Comparison of ENCODE assay signal across 1 mouse cellular context in the genomic region with DNA sequence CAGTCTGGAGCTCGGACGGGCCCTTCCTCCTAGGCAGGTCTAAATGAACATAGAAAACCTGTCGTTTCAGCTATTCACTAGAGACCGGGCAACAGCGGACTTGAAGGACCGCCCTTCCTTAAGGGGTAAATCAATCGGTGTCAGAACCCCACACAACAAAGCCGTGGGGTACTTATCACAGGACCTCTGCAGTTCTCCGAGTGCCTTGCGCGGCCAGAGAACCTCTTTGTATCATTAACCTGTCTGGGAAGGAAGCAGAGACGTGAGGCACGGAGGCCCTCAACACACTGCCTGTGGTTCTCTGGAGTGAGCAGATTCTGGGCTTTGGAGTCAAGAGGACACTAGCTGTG.
TF ChIP-seq lines count a peak whose summit lies in the region.

No protein-coding gene starts in this region.

TF ChIP-seq in CH12.LX, 34 proteins besides CTCF, POLR2A, EP300 and RAD21:
- TF ChIP-seq UBTF (IDR thresholded peaks at IDR 0.05; ENCODE audit: low read depth, low read length) (peak; percentile 46; the same call in 1 of the 2 replicates), NELFE (IDR thresholded peaks at IDR 0.05; ENCODE audit: low read depth, low read length) (no peak), CHD1 (IDR thresholded peaks at IDR 0.05; ENCODE audit: low read depth, low read length) (0 out of 2 replicates have a peak, but pooled peaks have one; percentile 10), ZNF384 (IDR thresholded peaks at IDR 0.05; ENCODE audit: low read depth, low read length) (no peak), PAX5 (IDR thresholded peaks at IDR 0.05; ENCODE audit: low read length) (no peak), MYC (IDR thresholded peaks at IDR 0.05; ENCODE audit: low read depth, low read length) (no peak)
